Comparison of ENCODE assay signal across 10 mouse cellular contexts in genomic region chr13:68973143-68973542, GRCm38 (mm10). TPM values are rescaled to one million over a fixed set of nuclear protein-coding genes. Genes with fewer than 3 reads are reported as not detected.
"Had no signal": no experiment of that assay in that cellular context is flagged by ENCODE, and none has a peak within 500 bp of the region (broad histone marks: within the 10 kb centered on the region; RNA-seq: fewer than 3 reads in every experiment).

No protein-coding gene starts in this region.

- DNase-seq: kidney, adult 8-10 months; kidney, postnatal 25 days; lung, adult 2 months; lung, postnatal 36 days; retina, postnatal 1 day; right cerebral cortex, postnatal 25 days; thymus, adult 18-20 months; thymus, postnatal 25 days had no signal

RNA-seq across cellular contexts. Expression of gene Adcy2, which starts 26.2 kb away (rescaled TPM):
- total RNA-seq: megakaryocyte progenitor cell, adult 5-6 weeks had no signal
- polyA plus RNA-seq: inflammation-experienced regulatory T-cells, adult 6 months had no signal
